In the genomic region with DNA sequence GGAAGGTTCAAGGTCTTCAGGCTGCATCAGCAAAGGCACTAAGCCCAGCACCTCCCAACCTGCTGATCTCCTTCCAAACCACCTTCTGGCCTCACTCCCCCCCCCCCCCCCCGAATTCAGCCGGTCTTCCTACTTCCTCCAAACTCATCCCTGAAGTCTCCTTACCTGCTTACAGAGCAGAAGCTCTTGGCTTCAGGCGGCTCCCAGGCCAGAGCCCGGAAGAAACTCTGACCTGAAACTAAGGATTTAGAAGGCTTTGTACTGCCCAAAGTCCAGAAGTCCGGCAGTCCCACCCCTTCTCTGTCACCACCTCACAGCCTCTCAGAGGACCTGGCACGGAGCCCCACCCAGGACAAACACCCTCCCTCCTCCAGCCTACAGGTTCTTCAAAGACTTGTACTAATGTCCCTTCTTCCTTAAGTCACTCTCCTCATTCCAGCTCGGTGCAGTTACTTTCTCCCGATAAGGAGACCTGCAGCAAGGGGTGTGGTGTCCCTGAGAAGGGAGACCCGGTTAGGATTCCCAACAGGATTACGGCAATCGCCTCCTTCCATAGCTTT, we compare ENCODE assay signal across 8 mouse cellular contexts. TPM values are rescaled to one million over a fixed set of nuclear protein-coding genes. Genes with fewer than 3 reads are reported as not detected.
DNase-seq lines count a peak whose midpoint lies in the region; ATAC-seq and TF ChIP-seq lines count a peak whose summit lies in the region.

No protein-coding gene starts in this region.

- no peak for TF ChIP-seq CTCF in CH12.LX (conservative IDR thresholded peaks at IDR 0.05 in 1 of 2, IDR thresholded peaks at IDR 0.05 in 1 of 2; ENCODE audit: low read depth in 2 of 2, low read length in 2 of 2)
- no peak for TF ChIP-seq CTCF in Patski (IDR thresholded peaks at IDR 0.05)
- no peak for TF ChIP-seq CTCF in midbrain, postnatal 0 days (IDR thresholded peaks at IDR 0.05)

- peak overlapping the region; percentile 91 for H3K9ac ChIP-seq in CH12.LX (ENCODE audit: insufficient read depth, low read depth)
- peak overlapping the region; percentile 81 for H3K9ac ChIP-seq in embryonic facial prominence, embryonic 14.5 days (ENCODE audit: low read depth, low read length)
- H3K9ac ChIP-seq in hindbrain, embryonic 13.5 days: peak overlapping the region; percentile 89
- H3K9ac ChIP-seq in midbrain, postnatal 0 days (replicated peaks; ENCODE audit: low read length, poor library complexity, severe bottlenecking): peak overlapping the region; percentile 56

- H3K36me3 ChIP-seq in CH12.LX (replicated peaks in 1 of 2; ENCODE audit: control insufficient read depth in 1 of 2, insufficient read depth in 1 of 2, low read length in 1 of 2): peaks cover 14 to 43% of the 10 kb centered on the region in 2 experiments
- peaks cover 48% of the 10 kb centered on the region for H3K36me3 ChIP-seq in embryonic facial prominence, embryonic 14.5 days (ENCODE audit: control insufficient read depth, insufficient read depth, low read length)
- H3K36me3 ChIP-seq in hindbrain, embryonic 13.5 days: peaks cover 33% of the 10 kb centered on the region
- peaks cover 25% of the 10 kb centered on the region for H3K36me3 ChIP-seq in midbrain, postnatal 0 days (ENCODE audit: insufficient read depth, low read length)

- no peaks in the 10 kb centered on the region for H3K27me3 ChIP-seq in CH12.LX (replicated peaks)
- H3K27me3 ChIP-seq in Patski: no peaks in the 10 kb centered on the region
- H3K27me3 ChIP-seq in embryonic facial prominence, embryonic 14.5 days (replicated peaks; ENCODE audit: control insufficient read depth, insufficient read depth, low read length): no peaks in the 10 kb centered on the region
- H3K27me3 ChIP-seq in hindbrain, embryonic 13.5 days: no peaks in the 10 kb centered on the region
- H3K27me3 ChIP-seq in midbrain, postnatal 0 days (ENCODE audit: insufficient read depth, low read length): no peaks in the 10 kb centered on the region

- dilution Hi-C loops in CH12.LX (cut with MboI; ENCODE audit: extremely low pct_ligation_motif_present, extremely low pct_unique_long_range_greater_than_20kb, low sequenced_read_pairs): no loop called here

- CTCF ChIA-PET in Patski (lab: Charles Lee): interaction anchor here (2.3 to 2.6 kb wide), 2 partner anchors 9 to 69 kb away, joined by 6 to 7 read pairs; no protein-coding TSS in a partner anchor

- DNase-seq in CH12.LX (ENCODE audit: extremely low read depth): no peak
- DNase-seq in Patski (ENCODE audit: low read depth, low spot score): no peak
- DNase-seq in embryonic facial prominence, embryonic 14.5 days (ENCODE audit: low spot score): no peak
- peak; percentile 53 for DNase-seq in liver
- no peak for DNase-seq in midbrain, postnatal 0 days (ENCODE audit: low spot score)
- no peak for DNase-seq in layer of hippocampus, adult 9-10 months (ENCODE audit: low spot score)
- no peak for DNase-seq in spleen, postnatal 36 days (ENCODE audit: low spot score in 2 of 2)

- peak; percentile 9 for ATAC-seq in Patski
- ATAC-seq in embryonic facial prominence, embryonic 14.5 days (ENCODE audit: low read depth): no peak
- ATAC-seq in hindbrain, embryonic 13.5 days (ENCODE audit: low FRiP score): peak; percentile 5; the same call in 1 of the 2 replicates
- ATAC-seq in midbrain, postnatal 0 days (ENCODE audit: low FRiP score): no peak

- in situ Hi-C loops in CH12.LX (cut with MboI; ENCODE audit: low pct_ligation_motif_present, low pct_unique_long_range_greater_than_20kb, low sequenced_read_pairs) (no loop called here), Patski (cut with MboI; ENCODE audit: low pct_unique_long_range_greater_than_20kb) (loop anchor here (5.0 kb wide), 1 partner anchor 48 kb away; no protein-coding TSS in a partner anchor)

- POLR2A ChIA-PET in Patski (lab: Charles Lee): interaction anchor here (0.9 to 1.2 kb wide), 3 partner anchors 14 to 69 kb away, joined by 3 to 5 read pairs (median 3); no protein-coding TSS in a partner anchor

- peaks cover 9% of the 10 kb centered on the region for H3K79me2 ChIP-seq in CH12.LX (replicated peaks; ENCODE audit: control insufficient read depth, extremely low read depth, insufficient read depth, poor library complexity, severe bottlenecking)

- H3K27ac ChIP-seq in CH12.LX (ENCODE audit: insufficient read depth, low read depth): no peak overlapping the region
- peak overlapping the region; percentile 42 for H3K27ac ChIP-seq in embryonic facial prominence, embryonic 14.5 days (replicated peaks; ENCODE audit: low read depth, low read length)
- H3K27ac ChIP-seq in hindbrain, embryonic 13.5 days: peak overlapping the region; percentile 52
- peak overlapping the region; percentile 47; the same call in 1 of the 2 replicates for H3K27ac ChIP-seq in midbrain, postnatal 0 days (ENCODE audit: low read depth, low read length)

- H3K4me3 ChIP-seq in CH12.LX (replicated peaks in 1 of 3; ENCODE audit: low read depth in 2 of 3, low read length in 2 of 3, poor library complexity in 1 of 3): peak overlapping the region; percentile 75 to 92 (median 83)
- peak overlapping the region; percentile 77 for H3K4me3 ChIP-seq in embryonic facial prominence, embryonic 14.5 days (ENCODE audit: low read depth, low read length)
- H3K4me3 ChIP-seq in hindbrain, embryonic 13.5 days: peak overlapping the region; percentile 75
- peak overlapping the region; percentile 72 for H3K4me3 ChIP-seq in midbrain, postnatal 0 days (ENCODE audit: low read depth, low read length)

- TF ChIP-seq POLR2A in CH12.LX (IDR thresholded peaks at IDR 0.05; ENCODE audit: low read depth, low read length): no peak

- no peaks in the 10 kb centered on the region for H3K9me3 ChIP-seq in CH12.LX (replicated peaks; ENCODE audit: low read length)
- no peaks in the 10 kb centered on the region for H3K9me3 ChIP-seq in embryonic facial prominence, embryonic 14.5 days (ENCODE audit: control insufficient read depth, low read length)
- H3K9me3 ChIP-seq in hindbrain, embryonic 13.5 days: no peaks in the 10 kb centered on the region
- no peaks in the 10 kb centered on the region for H3K9me3 ChIP-seq in midbrain, postnatal 0 days (ENCODE audit: low read length)

- TF ChIP-seq EP300 in CH12.LX (IDR thresholded peaks at IDR 0.05; ENCODE audit: low read length): no peak

- TF ChIP-seq RAD21 in CH12.LX (IDR thresholded peaks at IDR 0.05; ENCODE audit: low read depth, low read length): no peak

- WGBS in embryonic facial prominence, embryonic 14.5 days: 11% methylated on average over 11 of the region's 11 CpGs
- 16% methylated on average over 11 of the region's 11 CpGs for WGBS in hindbrain, embryonic 13.5 days
- WGBS in midbrain, postnatal 0 days: 6% methylated on average over 11 of the region's 11 CpGs

- H3K4me2 ChIP-seq in CH12.LX (ENCODE audit: insufficient read depth, low read depth, poor library complexity, severe bottlenecking): peak overlapping the region; percentile 99
- peak overlapping the region; percentile 84 for H3K4me2 ChIP-seq in embryonic facial prominence, embryonic 14.5 days (ENCODE audit: low read depth, low read length)
- H3K4me2 ChIP-seq in hindbrain, embryonic 13.5 days: peak overlapping the region; percentile 88
- H3K4me2 ChIP-seq in midbrain, postnatal 0 days (ENCODE audit: low read depth, low read length, poor library complexity, severe bottlenecking): peak overlapping the region; percentile 93

- H3K4me1 ChIP-seq in CH12.LX (ENCODE audit: control insufficient read depth in 1 of 2, insufficient read depth in 2 of 2): peaks cover 5 to 44% of the 10 kb centered on the region in 2 experiments; a peak in 3 of 4 replicates
- H3K4me1 ChIP-seq in embryonic facial prominence, embryonic 14.5 days (ENCODE audit: control insufficient read depth, insufficient read depth, low read length): peaks cover 17% of the 10 kb centered on the region
- peaks cover 39% of the 10 kb centered on the region for H3K4me1 ChIP-seq in hindbrain, embryonic 13.5 days (replicated peaks)
- peaks cover 11% of the 10 kb centered on the region; the same call in 1 of the 2 replicates for H3K4me1 ChIP-seq in midbrain, postnatal 0 days (ENCODE audit: insufficient read depth, low read length)

RNA-seq across cellular contexts. Expression of a gene that starts 0.8 kb away (rescaled TPM):
- total RNA-seq in CH12.LX (2012; rRNA removed) (7.8 and 10.7 TPM in 2 replicates), CH12.LX (2014; rRNA removed) (6.6 and 8.3 TPM in 2 replicates)
- polyA plus RNA-seq in CH12.LX (2012; ENCODE audit: insufficient read length, low read depth) (6.7 and 7.8 TPM in 2 replicates), Patski (2021) (42.3 TPM)
- polyA plus RNA-seq in embryonic facial prominence, embryonic 14.5 days (2014; fragmentation: Nextera tagmentation; extraction: Ambion mirVana): 15.8 and 20.3 TPM in 2 replicates
- 45.1 and 45.9 TPM in 2 replicates for polyA plus RNA-seq in hindbrain, embryonic 13.5 days (2015; fragmentation: Nextera tagmentation; extraction: Ambion mirVana)
- 24.5 and 28.5 TPM in 2 replicates for total RNA-seq in midbrain, postnatal 0 days (2014; rRNA removed)
- polyA plus RNA-seq in midbrain, postnatal 0 days (2015; fragmentation: Nextera tagmentation; extraction: Ambion mirVana): 20.0 and 22.2 TPM in 2 replicates

RNA-seq across cellular contexts. Expression of a gene that starts 1.0 kb away (rescaled TPM):
- total RNA-seq in CH12.LX (2012; rRNA removed) (235 and 238 TPM in 2 replicates), CH12.LX (2014; rRNA removed) (128 and 130 TPM in 2 replicates)
- polyA plus RNA-seq in CH12.LX (2012; ENCODE audit: insufficient read length, low read depth) (158 and 201 TPM in 2 replicates), Patski (2021) (124 TPM)
- polyA plus RNA-seq in embryonic facial prominence, embryonic 14.5 days (2014; fragmentation: Nextera tagmentation; extraction: Ambion mirVana): 91.8 and 100 TPM in 2 replicates
- 73.5 and 75.6 TPM in 2 replicates for polyA plus RNA-seq in hindbrain, embryonic 13.5 days (2015; fragmentation: Nextera tagmentation; extraction: Ambion mirVana)
- total RNA-seq in midbrain, postnatal 0 days (2014; rRNA removed): 46.7 and 47.4 TPM in 2 replicates
- polyA plus RNA-seq in midbrain, postnatal 0 days (2015; fragmentation: Nextera tagmentation; extraction: Ambion mirVana): 85.5 and 85.7 TPM in 2 replicates

RNA-seq across cellular contexts. Expression of a gene that starts 5.1 kb away (rescaled TPM):
- total RNA-seq in CH12.LX (2012; rRNA removed) (76.0 and 82.5 TPM in 2 replicates), CH12.LX (2014; rRNA removed) (33.3 and 37.7 TPM in 2 replicates)
- polyA plus RNA-seq in CH12.LX (2012; ENCODE audit: insufficient read length, low read depth) (65.9 and 68.1 TPM in 2 replicates), Patski (2021) (109 TPM)
- polyA plus RNA-seq in embryonic facial prominence, embryonic 14.5 days (2014; fragmentation: Nextera tagmentation; extraction: Ambion mirVana): 48.5 and 50.1 TPM in 2 replicates
- polyA plus RNA-seq in hindbrain, embryonic 13.5 days (2015; fragmentation: Nextera tagmentation; extraction: Ambion mirVana): 40.0 and 41.2 TPM in 2 replicates
- 83.5 and 92.4 TPM in 2 replicates for total RNA-seq in midbrain, postnatal 0 days (2014; rRNA removed)
- 26.2 and 26.6 TPM in 2 replicates for polyA plus RNA-seq in midbrain, postnatal 0 days (2015; fragmentation: Nextera tagmentation; extraction: Ambion mirVana)

RNA-seq across cellular contexts. Expression of a gene that starts 15.7 kb away (rescaled TPM):
- total RNA-seq in CH12.LX (2012; rRNA removed) (2.9 and 4.8 TPM in 2 replicates), CH12.LX (2014; rRNA removed) (0.11 and 0.14 TPM in 2 replicates)
- polyA plus RNA-seq in CH12.LX (2012; ENCODE audit: insufficient read length, low read depth) (0.20 and 0.29 TPM in 2 replicates), Patski (2021) (86.6 TPM)
- polyA plus RNA-seq in embryonic facial prominence, embryonic 14.5 days (2014; fragmentation: Nextera tagmentation; extraction: Ambion mirVana): 68.0 and 90.7 TPM in 2 replicates
- polyA plus RNA-seq in hindbrain, embryonic 13.5 days (2015; fragmentation: Nextera tagmentation; extraction: Ambion mirVana): 39.9 and 40.7 TPM in 2 replicates
- total RNA-seq in midbrain, postnatal 0 days (2014; rRNA removed): 61.8 and 62.6 TPM in 2 replicates
- polyA plus RNA-seq in midbrain, postnatal 0 days (2015; fragmentation: Nextera tagmentation; extraction: Ambion mirVana): 22.5 and 22.9 TPM in 2 replicates

RNA-seq across cellular contexts. Expression of a gene that starts 29.2 kb away (rescaled TPM):
- total RNA-seq in CH12.LX (2012; rRNA removed) (46.1 and 55.0 TPM in 2 replicates), CH12.LX (2014; rRNA removed) (53.6 and 55.2 TPM in 2 replicates)
- polyA plus RNA-seq in CH12.LX (2012; ENCODE audit: insufficient read length, low read depth) (38.1 and 49.3 TPM in 2 replicates), Patski (2021) (46.4 TPM)
- 34.5 and 41.9 TPM in 2 replicates for polyA plus RNA-seq in embryonic facial prominence, embryonic 14.5 days (2014; fragmentation: Nextera tagmentation; extraction: Ambion mirVana)
- 52.3 and 56.2 TPM in 2 replicates for polyA plus RNA-seq in hindbrain, embryonic 13.5 days (2015; fragmentation: Nextera tagmentation; extraction: Ambion mirVana)
- 26.9 and 27.6 TPM in 2 replicates for total RNA-seq in midbrain, postnatal 0 days (2014; rRNA removed)
- 47.1 and 52.2 TPM in 2 replicates for polyA plus RNA-seq in midbrain, postnatal 0 days (2015; fragmentation: Nextera tagmentation; extraction: Ambion mirVana)

Comparison
In these comparisons a context has a peak if more than half of its experiments do, and no peak if none do; other contexts are left out.
1. ATAC-seq: peak in Patski (single experiment) and hindbrain, embryonic 13.5 days (single experiment); none in embryonic facial prominence, embryonic 14.5 days (single experiment) and midbrain, postnatal 0 days (single experiment).
2. Peak in every context shown above with its lines, with median percentiles within 50 percentile points of each other: H3K4me2 ChIP-seq, H3K4me3 ChIP-seq and H3K9ac ChIP-seq.